Mouse (Mus musculus) mesoderm, embryonic 11.5 days (tissue): ENCODE results near the gene Itfg2.

Source experiments
- DNase-seq: peaks from one replicate; pipeline ENCODE4 v3.0.0-alpha.2; 2012; ENCODE audit warnings: low read depth, low spot score

Gene Itfg2

GRCm38 (mm10) chr6:128424269-128425019 is at the start of gene Itfg2:
Itfg2 (minus strand) TSS chr6:128424931.
- peak; percentile 98 for DNase-seq

GRCm38 (mm10) chr6:128474112-128474511 is 49.4 kb upstream of the Itfg2 start:
- DNase-seq: no peak

DNA sequence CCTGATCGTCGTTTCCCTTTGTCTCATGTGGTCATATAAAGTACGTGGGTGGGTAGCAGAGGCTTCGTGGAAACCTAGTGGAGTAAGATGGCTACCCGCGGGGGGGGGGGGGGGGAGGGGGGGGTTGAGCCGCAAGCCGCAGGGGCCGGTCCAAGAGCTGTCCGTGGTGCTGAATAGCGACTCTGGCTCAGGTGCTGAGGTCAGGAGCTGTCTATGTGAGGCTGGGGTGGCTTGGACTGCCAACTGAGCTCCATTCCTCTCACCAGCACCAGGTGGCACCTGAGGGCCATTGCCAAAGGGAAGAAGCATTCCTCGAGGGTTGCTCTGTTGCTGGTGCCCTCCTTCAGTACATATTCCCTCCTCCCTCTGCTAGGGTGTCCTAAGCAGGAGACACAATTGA is 44.7 kb upstream of the Itfg2 start:
- peak; percentile 73 for DNase-seq

DNA sequence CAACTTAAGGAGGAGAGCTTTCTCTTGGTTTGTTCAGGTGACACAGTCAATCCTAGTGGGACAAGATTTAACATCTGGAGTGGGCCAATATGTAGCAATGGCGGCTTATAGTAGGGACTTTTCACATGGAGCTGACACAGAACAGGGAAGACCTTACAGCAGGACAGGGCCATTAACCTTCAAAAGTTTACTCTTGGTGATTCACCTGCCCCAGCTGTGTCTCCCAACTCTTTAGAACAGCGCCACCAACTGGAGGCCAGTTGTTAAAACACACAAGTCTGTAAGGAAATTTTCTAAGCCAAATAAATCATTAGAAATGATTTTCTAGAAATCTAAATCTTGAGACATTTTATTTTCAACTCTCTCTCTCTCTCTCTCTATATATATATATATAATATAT is 42.6 kb upstream of the Itfg2 start:
- no peak for DNase-seq

DNA sequence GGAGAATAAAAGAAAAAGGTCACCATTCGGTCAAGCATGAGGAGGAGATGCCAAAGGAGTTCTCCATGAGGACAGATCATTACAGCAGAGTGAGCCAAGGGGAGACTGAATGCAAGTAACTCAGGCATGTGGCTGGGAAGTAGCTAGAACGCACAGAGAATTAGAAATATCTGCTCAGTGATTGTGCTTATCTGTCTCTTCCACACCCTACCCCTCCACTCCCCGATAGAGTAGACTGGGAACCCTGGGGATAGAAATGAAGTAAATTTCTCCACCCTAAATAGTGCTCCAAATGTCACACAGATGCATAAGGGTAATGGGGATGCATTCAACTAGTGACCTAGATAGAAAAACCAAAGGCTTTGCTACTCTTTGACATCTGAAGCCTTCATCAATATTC is 41.8 kb upstream of the Itfg2 start:
- DNase-seq: no peak

DNA sequence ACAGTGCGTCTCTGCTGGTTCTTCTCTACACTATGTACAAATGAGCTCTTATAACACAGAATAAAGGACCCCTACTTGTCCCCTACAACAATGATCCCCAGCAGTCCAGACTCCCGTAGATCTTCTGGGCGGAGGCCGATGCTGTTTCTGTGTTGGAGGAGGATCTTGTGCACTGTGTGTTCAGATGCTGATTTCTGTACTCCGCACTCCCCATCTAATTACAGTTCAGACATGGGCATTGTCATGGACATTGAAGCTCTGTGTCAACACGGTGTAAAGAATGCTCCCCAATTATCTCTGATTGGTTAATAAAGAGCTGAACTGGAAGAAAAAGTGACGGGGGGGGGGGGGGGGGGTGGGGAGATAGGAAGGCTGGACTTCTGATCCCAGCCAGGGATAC is 41.3 kb upstream of the Itfg2 start:
- DNase-seq: no peak

- no peak for DNase-seq
These were observed 40.3 kb upstream of the Itfg2 start for GRCm38 (mm10) chr6:128464996-128465395.

- DNase-seq: no peak
These were observed 36.9 kb upstream of the Itfg2 start for GRCm38 (mm10) chr6:128461606-128462005.

DNA sequence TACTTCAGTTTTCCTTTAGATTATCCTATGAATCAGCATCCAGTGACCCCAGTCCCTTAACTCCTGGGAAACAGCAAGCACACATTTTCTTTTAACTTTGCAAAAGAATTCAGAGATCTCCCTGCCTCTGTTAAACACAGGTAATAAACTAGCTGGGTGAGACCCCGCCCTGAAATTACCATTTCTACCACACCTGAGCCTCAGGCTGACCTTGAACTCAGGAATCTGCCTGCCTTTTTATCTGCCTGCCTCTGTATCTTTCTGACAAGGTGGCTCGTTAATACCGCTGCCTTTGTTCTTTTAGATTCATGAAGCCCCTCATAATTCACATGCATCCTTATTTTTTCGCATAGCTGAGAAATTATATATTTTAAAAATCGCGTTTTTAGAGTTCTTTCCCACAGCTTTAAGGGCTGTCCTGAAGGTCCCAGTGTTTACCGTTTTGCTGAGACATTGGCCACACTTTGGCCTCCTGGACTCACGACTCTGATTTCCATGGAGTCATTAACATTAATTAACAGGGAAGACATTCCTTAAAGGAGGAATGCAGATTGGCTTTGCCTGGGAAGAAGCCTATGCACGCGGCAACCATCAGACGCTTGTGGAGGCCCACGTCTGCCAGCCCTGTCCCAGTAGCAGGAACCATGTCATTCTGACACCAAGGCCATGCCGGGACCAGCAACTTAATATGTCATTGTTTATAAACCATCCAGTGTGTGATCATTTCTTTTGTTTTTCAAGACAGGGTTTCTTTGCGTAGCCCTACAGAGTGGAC is 36.2 kb upstream of the Itfg2 start:
- DNase-seq: no peak

- no peak for DNase-seq
These were observed 35.6 kb upstream of the Itfg2 start for GRCm38 (mm10) chr6:128460321-128460720.

DNA sequence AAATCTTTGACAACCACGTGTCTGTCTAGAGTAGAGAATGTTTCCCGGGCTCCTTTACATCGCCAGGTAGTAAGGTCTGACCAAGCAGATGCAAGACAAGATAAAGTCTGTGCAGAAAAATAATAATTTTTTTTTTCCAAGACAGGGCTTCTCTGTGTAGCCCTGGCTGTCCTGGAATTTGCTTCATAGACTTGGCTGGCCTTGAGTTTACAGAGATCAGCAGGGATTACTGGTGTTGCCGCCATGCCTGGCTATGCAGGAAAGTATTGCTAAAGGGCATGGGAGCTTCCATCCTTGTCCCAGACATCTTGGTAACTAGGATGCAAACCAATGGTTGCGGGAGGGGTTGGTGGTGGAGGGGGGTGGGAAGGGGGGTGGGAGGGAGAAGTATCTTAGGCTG is 32.5 kb upstream of the Itfg2 start:
- DNase-seq: no peak

DNA sequence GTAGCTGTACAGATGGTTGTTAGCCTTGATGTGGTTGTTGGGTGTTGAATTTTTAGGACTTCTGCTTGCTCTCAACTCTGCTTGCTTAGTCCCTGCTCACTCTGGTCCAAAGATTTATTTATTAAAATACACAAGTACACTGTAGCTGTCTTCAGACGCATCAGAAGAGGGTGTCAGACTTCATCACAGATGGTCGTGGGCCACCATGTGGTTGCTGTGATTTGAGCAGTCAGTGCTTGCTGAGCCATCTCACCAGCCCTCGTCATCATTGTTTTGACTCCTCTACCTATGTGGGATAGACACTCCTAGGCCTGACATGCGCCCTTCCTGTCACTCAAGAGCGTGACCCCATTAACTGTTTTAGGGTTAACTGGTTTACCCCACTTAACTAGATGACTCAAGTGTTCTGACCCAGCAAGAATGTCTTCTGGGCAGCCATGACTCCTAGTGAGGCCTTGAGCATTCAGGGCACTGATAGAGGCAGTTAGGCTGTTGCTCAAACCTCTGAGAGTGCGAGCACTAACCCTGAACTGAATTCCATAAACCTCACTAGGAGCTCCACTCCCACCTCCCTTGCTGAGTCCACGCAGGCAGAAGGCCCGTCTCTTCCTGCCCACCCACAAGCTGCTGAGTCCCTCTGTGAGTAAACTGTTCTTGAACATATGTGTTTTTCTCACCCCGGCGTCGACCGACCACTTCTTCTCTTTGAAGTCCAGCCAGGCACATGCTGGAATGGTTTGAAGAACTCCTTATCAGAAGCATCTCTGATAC is 31.3 kb upstream of the Itfg2 start:
- DNase-seq: no peak

GRCm38 (mm10) chr6:128447063-128447462 is 22.3 kb upstream of the Itfg2 start:
- no peak for DNase-seq

GRCm38 (mm10) chr6:128445761-128446535 is 21.2 kb upstream of the Itfg2 start:
- DNase-seq: peak; percentile 70

- DNase-seq: no peak
These were observed 15.5 kb upstream of the Itfg2 start for GRCm38 (mm10) chr6:128440238-128440637.

DNA sequence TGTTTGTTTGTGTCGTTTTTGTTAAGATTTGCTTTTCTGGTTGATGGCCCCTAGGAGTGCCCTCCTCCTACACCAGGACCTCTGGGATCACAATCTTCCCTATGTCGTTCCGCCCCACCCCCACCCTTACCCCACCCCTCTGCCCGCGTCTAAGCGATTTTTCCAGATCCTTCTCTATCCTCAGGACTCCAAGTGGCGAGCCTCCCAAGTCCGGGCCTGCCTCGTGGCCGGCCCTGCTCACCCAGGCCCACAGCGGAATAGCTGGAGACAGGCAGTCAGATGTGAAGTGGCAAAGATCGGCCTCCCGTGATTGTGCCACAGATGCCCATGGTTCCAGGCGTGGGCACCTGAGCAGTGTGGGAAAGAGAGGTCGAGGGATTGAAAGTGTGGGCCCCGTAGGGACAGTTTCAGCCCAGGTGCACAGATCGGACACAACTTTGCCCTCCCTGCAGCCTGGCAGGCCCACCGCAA is 14.2 kb upstream of the Itfg2 start:
- DNase-seq: no peak

GRCm38 (mm10) chr6:128438317-128438870 is 13.7 kb upstream of the Itfg2 start, which contains the start of gene Fkbp4:
Fkbp4 (minus strand) TSS chr6:128438677.
- peak; percentile 93 for DNase-seq

DNA sequence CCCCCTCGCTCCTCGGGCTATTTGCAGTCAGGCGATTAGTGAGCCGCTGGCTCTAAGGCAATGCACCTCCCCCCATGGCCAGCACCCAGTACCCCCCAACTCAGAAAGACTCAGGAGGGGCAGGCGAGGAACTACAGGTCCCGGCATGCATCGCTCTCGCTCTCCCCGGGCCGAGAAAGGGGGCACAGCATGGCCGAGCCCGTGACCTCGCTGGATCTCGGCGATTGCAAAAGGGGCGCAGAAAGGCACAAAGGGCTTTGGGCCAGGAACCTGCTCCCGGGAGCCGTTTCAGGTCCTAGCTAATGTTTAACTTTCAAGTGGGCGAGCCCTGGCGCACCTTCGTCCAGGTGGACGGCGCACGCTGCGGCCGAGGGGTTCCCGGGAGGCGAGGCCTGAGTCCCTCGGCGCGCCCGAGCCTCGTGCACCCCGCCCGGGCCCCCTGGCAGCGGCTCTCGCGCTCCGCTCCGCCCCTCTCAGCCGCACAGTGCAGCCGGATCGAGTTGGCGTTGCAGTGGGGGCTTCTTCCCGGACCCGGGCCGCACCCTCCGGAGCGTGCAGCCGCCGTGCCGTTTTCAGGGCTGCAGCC is 13.1 kb upstream of the Itfg2 start:
- DNase-seq: peak; percentile 70

DNA sequence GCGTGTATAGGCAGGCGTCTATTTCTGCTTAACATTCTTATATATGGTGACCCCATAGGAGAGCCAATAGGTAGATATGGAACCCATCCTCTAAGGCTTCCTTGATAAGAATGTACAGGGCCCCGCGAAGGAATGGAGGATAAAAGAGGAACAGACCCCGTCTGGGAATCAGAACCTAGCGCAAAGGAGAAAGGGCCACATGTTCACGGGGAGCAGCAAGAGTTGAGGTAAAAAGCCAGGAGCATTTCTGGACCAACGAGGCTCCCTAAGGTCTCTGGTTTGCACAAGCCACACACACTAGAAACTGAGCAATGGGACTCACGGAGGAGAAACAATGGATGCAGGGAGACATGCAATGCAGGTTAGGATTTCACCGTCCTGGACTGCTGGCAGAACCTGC is 12.6 kb upstream of the Itfg2 start:
- DNase-seq: no peak

DNA sequence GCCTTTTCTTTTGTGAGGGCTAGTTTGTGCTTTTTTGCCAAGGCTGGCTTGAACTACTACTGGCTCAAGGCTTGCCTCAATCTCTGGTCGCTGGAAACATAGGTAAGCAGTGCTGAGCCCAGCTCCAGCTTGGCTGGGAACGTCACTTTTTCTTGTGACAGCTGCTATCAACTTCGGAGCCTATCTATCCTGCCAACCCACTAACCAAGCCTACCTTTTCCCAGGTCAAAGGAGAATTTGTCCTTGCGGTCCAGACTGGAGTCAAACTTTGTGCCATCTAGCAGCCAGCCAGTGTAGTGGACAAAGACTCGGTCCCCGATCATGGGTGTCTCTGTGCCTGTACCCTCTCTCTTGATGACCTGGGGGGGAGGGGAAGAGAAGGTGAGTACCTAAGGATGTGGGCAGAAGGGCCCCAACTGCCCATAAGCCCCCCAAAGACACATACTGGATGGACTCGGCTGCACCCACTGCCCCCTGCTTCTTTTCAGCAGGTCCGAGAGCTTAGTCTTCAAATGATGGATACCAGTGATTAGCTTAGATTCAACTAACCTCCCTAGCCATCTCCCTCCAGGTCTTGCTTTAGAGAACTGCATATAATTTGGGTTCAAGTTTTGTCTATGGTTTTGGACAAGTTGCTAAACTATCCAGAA is 11.8 kb upstream of the Itfg2 start:
- DNase-seq: no peak
